Mouse (Mus musculus): Measurements from ENCODE around the gene Brd2. TPM values are rescaled to one million over a fixed set of nuclear protein-coding genes. Genes with fewer than 3 reads are reported as not detected.

Brd2 gene
- total and polyA plus RNA-seq, 3 experiments, result 214 to 336 (median 298) TPM

DNA sequence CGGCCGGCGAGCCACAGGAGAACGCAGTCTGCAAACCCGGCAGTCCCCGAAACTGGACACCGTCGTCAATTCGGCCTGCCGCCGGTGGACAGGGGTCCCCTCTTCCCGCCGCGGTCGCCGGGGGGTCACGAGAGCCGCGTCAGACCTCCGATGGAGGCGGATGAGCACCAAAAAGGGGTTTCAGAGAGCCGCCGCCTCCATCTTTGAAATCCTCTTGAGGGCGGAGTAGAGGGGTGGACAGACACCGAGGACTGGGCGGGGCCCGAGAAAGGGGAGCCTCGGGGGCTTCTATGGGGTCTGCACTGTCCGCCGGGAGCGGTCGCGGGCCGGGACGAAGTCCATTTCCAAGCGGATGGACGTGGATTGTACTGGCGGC lies 3.6 kb downstream of the Brd2 start:
- Histone ChIP-seq H3K36me3 (replicated peaks) (peaks cover 69% of the 10 kb centered on the region), H3K9me3 (replicated peaks) (no peaks in the 10 kb centered on the region), H3K27me3 (ENCODE audit: insufficient read depth, low read length) (no peaks in the 10 kb centered on the region), H3K4me3 (ENCODE audit: low read depth, low read length) (peak overlapping the region; percentile 99), H3K4me1 (ENCODE audit: insufficient read depth, low read depth, low read length) (peaks cover 40% of the 10 kb centered on the region)
- peak; percentile 76 for DNase-seq (ENCODE audit: low spot score)
- TF ChIP-seq GATA2 (IDR thresholded peaks at IDR 0.05; ENCODE audit: borderline replicate concordance, low read depth, low read length) (no peak), CTCF (IDR thresholded peaks at IDR 0.05; ENCODE audit: low read depth, low read length) (no peak), POLR2AphosphoS5 (IDR thresholded peaks at IDR 0.05; ENCODE audit: insufficient replicate concordance, low read depth, low read length) (no peak; the same call in 1 of the 2 replicates), TAL1 (conservative IDR thresholded peaks at IDR 0.05; ENCODE audit: low read depth, low read length) (no peak), GATA1 (IDR thresholded peaks at IDR 0.05; ENCODE audit: borderline replicate concordance, low read length) (no peak)
- ATAC-seq (ENCODE audit: extremely low read depth, insufficient number of reproducible peaks, low FRiP score, poor library complexity, severe bottlenecking), result no peak

DNA sequence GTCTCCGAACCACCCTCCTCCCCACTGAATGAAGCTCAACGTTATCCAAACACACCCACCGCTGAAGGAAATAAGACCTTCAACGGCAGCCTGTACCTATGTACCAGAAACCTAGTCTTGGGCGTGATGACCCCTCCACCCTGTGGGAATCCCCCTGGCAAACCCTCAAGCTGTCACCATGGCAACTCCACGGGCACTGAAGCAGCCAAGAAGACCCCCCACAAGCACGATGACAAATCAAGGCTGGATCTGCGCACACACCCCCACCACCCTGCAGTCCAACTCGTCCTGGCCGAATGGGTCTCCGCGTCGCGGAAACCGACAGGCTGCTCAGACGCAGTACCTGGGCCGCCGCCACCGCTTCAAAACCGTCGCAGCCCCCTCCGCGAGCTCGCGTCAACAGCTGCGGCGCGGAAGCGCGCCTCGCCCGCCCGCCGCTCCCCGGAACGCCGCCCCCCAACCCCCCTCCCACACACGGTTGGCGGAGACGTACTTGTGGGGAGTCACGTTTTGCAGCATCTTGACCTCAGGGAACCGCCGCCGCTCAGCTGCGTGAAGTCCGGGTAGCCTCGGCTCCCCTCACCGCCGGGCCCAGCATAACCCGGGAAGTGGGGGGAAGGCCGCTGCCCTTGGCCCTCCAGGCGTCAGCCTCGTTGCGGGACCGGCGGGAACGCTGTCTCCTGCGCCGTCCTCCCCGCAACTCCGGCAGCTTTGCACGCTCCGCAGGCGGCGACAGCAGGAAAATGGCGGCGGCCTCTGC lies 4.1 kb downstream of the Brd2 start:
- H3K4me1 ChIP-seq (ENCODE audit: insufficient read depth, low read depth, low read length), result peaks cover 40% of the 10 kb centered on the region
- peaks cover 71% of the 10 kb centered on the region for H3K36me3 ChIP-seq (replicated peaks)
- no peaks in the 10 kb centered on the region for H3K27me3 ChIP-seq (ENCODE audit: insufficient read depth, low read length)
- no peaks in the 10 kb centered on the region for H3K9me3 ChIP-seq (replicated peaks)
- DNase-seq (ENCODE audit: low spot score) (peak; percentile 30), ATAC-seq (ENCODE audit: extremely low read depth, insufficient number of reproducible peaks, low FRiP score, poor library complexity, severe bottlenecking) (no peak)
- H3K4me3 ChIP-seq (ENCODE audit: low read depth, low read length), result peak overlapping the region; percentile 99
- TF ChIP-seq CTCF (IDR thresholded peaks at IDR 0.05; ENCODE audit: low read depth, low read length) (no peak), GATA2 (IDR thresholded peaks at IDR 0.05; ENCODE audit: borderline replicate concordance, low read depth, low read length) (no peak), TAL1 (conservative IDR thresholded peaks at IDR 0.05; ENCODE audit: low read depth, low read length) (no peak), POLR2AphosphoS5 (IDR thresholded peaks at IDR 0.05; ENCODE audit: insufficient replicate concordance, low read depth, low read length) (no peak; the same call in 1 of the 2 replicates), GATA1 (IDR thresholded peaks at IDR 0.05; ENCODE audit: borderline replicate concordance, low read length) (no peak)

DNA sequence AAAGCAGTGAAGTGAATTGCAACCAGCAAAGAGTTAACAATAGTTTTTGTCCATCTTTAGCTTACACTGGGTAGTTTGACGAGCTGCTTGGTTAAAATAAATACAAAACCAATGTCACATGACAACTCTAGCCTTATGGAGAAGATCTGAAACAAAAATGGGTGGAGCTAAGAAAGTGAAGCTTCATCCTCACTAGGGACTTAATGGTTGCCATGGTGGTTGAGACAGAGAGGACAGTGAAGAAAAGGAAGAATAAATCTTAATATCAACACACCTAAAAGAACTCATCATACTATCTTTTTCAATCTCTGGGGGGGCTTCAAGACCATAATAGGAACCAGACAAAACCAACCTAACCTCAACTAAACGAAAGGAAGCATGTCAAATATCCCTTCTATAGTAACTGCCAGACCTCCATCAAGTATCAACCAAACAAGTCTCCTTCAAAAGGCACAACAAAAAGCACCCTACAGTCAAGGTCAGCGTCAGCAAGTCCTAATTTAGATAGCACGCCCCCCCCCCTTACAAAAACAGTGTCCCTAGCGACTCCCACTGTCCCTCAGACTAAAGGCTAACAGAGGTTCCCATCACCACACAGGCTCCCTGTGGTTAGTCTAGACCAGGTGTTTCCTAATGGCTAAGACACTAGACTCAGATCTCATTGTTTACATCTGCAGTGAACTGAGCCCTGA lies 4.9 kb downstream of the Brd2 start:
- Histone ChIP-seq H3K4me1 (ENCODE audit: insufficient read depth, low read depth, low read length) (peaks cover 41% of the 10 kb centered on the region), H3K9me3 (replicated peaks) (no peaks in the 10 kb centered on the region), H3K27me3 (ENCODE audit: insufficient read depth, low read length) (no peaks in the 10 kb centered on the region), H3K36me3 (replicated peaks) (peaks cover 78% of the 10 kb centered on the region), H3K4me3 (ENCODE audit: low read depth, low read length) (peak overlapping the region; percentile 99)
- peak; percentile 55 for DNase-seq (ENCODE audit: low spot score)
- no peak for ATAC-seq (ENCODE audit: extremely low read depth, insufficient number of reproducible peaks, low FRiP score, poor library complexity, severe bottlenecking)
- TF ChIP-seq POLR2AphosphoS5 (IDR thresholded peaks at IDR 0.05; ENCODE audit: insufficient replicate concordance, low read depth, low read length) (no peak; the same call in 1 of the 2 replicates), GATA1 (IDR thresholded peaks at IDR 0.05; ENCODE audit: borderline replicate concordance, low read length) (no peak), CTCF (IDR thresholded peaks at IDR 0.05; ENCODE audit: low read depth, low read length) (no peak), GATA2 (IDR thresholded peaks at IDR 0.05; ENCODE audit: borderline replicate concordance, low read depth, low read length) (no peak), TAL1 (conservative IDR thresholded peaks at IDR 0.05; ENCODE audit: low read depth, low read length) (no peak)

DNA sequence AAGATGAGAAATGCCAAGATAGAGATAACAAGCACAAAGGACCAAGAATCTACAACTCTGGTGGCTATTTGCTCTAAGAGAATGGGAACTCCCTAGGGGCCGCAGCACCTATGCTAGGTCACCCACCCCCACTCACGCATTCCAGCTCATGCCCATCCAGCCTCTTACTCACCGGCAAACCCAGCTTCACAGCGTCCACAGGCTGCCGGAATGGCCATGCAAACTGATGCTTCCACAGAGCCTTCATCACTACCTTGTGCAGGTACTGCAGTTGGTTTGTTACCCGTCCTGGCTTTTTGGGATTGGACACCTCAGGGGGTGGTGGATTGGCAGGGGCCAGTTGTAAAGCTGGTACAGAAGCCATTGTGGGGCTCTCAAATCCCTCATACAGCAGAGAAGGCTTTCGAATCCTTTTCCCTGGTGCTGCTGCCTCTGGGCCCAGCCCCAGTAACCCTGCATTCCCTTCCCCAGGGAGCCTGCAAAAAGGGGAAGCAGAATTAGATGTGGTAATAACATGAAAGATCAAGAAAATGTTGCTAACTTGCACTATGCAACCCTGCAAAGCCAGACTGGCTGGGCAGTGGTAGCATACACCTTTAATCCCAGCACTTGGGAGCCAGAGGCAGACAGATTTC lies 5.6 kb downstream of the Brd2 start:
- ATAC-seq (ENCODE audit: extremely low read depth, insufficient number of reproducible peaks, low FRiP score, poor library complexity, severe bottlenecking) (no peak), DNase-seq (ENCODE audit: low spot score) (peak; percentile 40)
- Histone ChIP-seq H3K27me3 (ENCODE audit: insufficient read depth, low read length) (no peaks in the 10 kb centered on the region), H3K36me3 (replicated peaks) (peaks cover 85% of the 10 kb centered on the region), H3K4me3 (ENCODE audit: low read depth, low read length) (peak overlapping the region; percentile 99), H3K4me1 (ENCODE audit: insufficient read depth, low read depth, low read length) (peaks cover 46% of the 10 kb centered on the region), H3K9me3 (replicated peaks) (no peaks in the 10 kb centered on the region)
- TF ChIP-seq GATA1 (IDR thresholded peaks at IDR 0.05; ENCODE audit: borderline replicate concordance, low read length) (no peak), CTCF (IDR thresholded peaks at IDR 0.05; ENCODE audit: low read depth, low read length) (no peak), POLR2AphosphoS5 (IDR thresholded peaks at IDR 0.05; ENCODE audit: insufficient replicate concordance, low read depth, low read length) (0 out of 2 replicates have a peak, but pooled peaks have one; percentile 71)

DNA sequence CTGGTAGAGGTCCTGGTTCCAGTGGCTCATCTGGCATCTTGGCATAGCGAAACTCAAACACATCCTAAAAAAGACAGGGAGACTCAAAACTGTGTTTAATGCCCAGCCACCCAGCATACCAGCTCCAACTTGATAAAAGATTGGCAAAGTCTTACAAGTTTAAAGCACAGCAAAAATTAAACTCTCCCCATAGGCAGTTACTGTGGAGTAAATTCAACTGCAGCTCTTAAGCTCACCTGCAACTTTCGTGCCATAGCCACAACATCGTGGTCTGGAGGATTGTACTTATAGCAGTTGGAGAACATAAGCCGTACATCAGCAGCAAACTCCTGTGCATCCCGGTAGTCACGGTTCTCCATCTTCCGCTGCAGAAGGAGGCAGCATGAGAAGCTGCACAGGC lies 8.3 kb downstream of the Brd2 start:
- no peak for TF ChIP-seq TAL1 (conservative IDR thresholded peaks at IDR 0.05; ENCODE audit: low read depth, low read length)
- TF ChIP-seq GATA1 (IDR thresholded peaks at IDR 0.05; ENCODE audit: borderline replicate concordance, low read length), result no peak
- TF ChIP-seq GATA2 (IDR thresholded peaks at IDR 0.05; ENCODE audit: borderline replicate concordance, low read depth, low read length), result no peak
- TF ChIP-seq CTCF (IDR thresholded peaks at IDR 0.05; ENCODE audit: low read depth, low read length), result no peak
- no peak for TF ChIP-seq POLR2AphosphoS5 (IDR thresholded peaks at IDR 0.05; ENCODE audit: insufficient replicate concordance, low read depth, low read length)
- no peak for ATAC-seq (ENCODE audit: extremely low read depth, insufficient number of reproducible peaks, low FRiP score, poor library complexity, severe bottlenecking)

DNA sequence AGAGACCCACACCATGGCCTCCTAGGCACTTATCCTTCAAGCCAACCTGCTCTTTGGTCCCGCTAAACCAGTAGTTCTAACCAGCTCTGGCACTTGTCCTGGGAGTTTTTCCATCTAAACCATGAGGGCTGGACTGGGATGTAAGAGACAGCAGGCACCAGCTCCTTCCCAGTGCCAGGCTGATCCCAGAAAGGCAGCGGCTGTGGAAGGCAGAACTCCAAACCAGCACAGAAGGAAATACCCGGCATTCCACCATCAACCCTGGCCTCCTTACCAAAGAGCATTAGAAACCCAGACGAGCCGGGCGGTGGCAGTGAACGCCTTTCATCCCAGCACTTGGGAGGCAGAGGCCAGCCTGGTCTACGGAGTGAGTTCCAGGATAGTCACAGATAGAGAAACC lies 12.1 kb downstream of the Brd2 start:
- Histone ChIP-seq H3K4me3 (ENCODE audit: low read depth, low read length) (no peak overlapping the region), H3K9me3 (replicated peaks) (0 out of 2 replicates have a peak, but pooled peaks cover 2% of the 10 kb centered on the region), H3K4me1 (ENCODE audit: insufficient read depth, low read depth, low read length) (peaks cover 46% of the 10 kb centered on the region), H3K27me3 (ENCODE audit: insufficient read depth, low read length) (no peaks in the 10 kb centered on the region), H3K36me3 (replicated peaks) (peaks cover 77% of the 10 kb centered on the region)
- DNase-seq (ENCODE audit: low spot score) (no peak), ATAC-seq (ENCODE audit: extremely low read depth, insufficient number of reproducible peaks, low FRiP score, poor library complexity, severe bottlenecking) (no peak)
- TF ChIP-seq GATA1 (IDR thresholded peaks at IDR 0.05; ENCODE audit: borderline replicate concordance, low read length) (no peak), GATA2 (IDR thresholded peaks at IDR 0.05; ENCODE audit: borderline replicate concordance, low read depth, low read length) (no peak), TAL1 (conservative IDR thresholded peaks at IDR 0.05; ENCODE audit: low read depth, low read length) (no peak), CTCF (IDR thresholded peaks at IDR 0.05; ENCODE audit: low read depth, low read length) (no peak), POLR2AphosphoS5 (IDR thresholded peaks at IDR 0.05; ENCODE audit: insufficient replicate concordance, low read depth, low read length) (no peak)

More for the DNA sequence above, 8.3 kb downstream of the Brd2 start:
- Histone ChIP-seq H3K4me1 (ENCODE audit: insufficient read depth, low read depth, low read length) (peaks cover 59% of the 10 kb centered on the region), H3K9me3 (replicated peaks) (no peaks in the 10 kb centered on the region), H3K4me3 (ENCODE audit: low read depth, low read length) (peak overlapping the region; percentile 23; the same call in 1 of the 2 replicates), H3K36me3 (replicated peaks) (peaks cover 100% of the 10 kb centered on the region), H3K27me3 (ENCODE audit: insufficient read depth, low read length) (no peaks in the 10 kb centered on the region)
- DNase-seq (ENCODE audit: low spot score), result no peak

All from G1E (cell line).